Mouse (Mus musculus) heart, embryonic 14.5 days (tissue): ENCODE measurements around the gene Vps53. TPM values are rescaled to one million over a fixed set of nuclear protein-coding genes. Genes with fewer than 3 reads are reported as not detected.
A peak's percentile ranks its signal among the peaks of the same experiment; 100 is the strongest.

Experiments used
- ATAC-seq: fragments of 200-750 bp; cut with Nextera tagmentation; 2 replicates; pipeline ENCODE4 v1.8.0; 2017; ENCODE audit warnings: low read depth, moderate TSS enrichment; ENCODE audit not compliant: insufficient number of reproducible peaks, insufficient read depth, low FRiP score
- H3K27ac ChIP-seq, 2 experiments: fragments of 200-500 bp in 1 of 2; fragments of 300-500 bp in 1 of 2; sonication (generic) in 1 of 2; replicated peaks in 1 of 2; 2 replicates each; pipeline ENCODE4 v1.5.1; 2012 to 2014; ENCODE audit warnings: low read depth in 2 of 2, low read length in 2 of 2, control low read depth in 1 of 2, mild to moderate bottlenecking in 1 of 2, mixed read lengths in 1 of 2; ENCODE audit not compliant: control insufficient read depth in 1 of 2, insufficient read depth in 1 of 2
- H3K27me3 ChIP-seq: fragments of 300-500 bp; sonication (generic); 2 replicates; pipeline ENCODE4 v1.6.1; 2014; ENCODE audit warnings: mild to moderate bottlenecking, low read length, control low read depth; ENCODE audit not compliant: control insufficient read depth, insufficient read depth
- H3K36me3 ChIP-seq: fragments of 300-500 bp; sonication (generic); 2 replicates; pipeline ENCODE4 v1.6.1; 2014; ENCODE audit warnings: mild to moderate bottlenecking, control low read depth, low read length, mixed read lengths; ENCODE audit not compliant: control insufficient read depth, insufficient read depth
- H3K4me1 ChIP-seq, 2 experiments: fragments of 200-500 bp in 1 of 2; fragments of 300-500 bp in 1 of 2; sonication (generic) in 1 of 2; 2 replicates each; pipeline ENCODE4 v1.6.1; 2012 to 2014; ENCODE audit warnings: low read length in 2 of 2, control low read depth in 1 of 2, mixed read lengths in 1 of 2; ENCODE audit not compliant: control insufficient read depth in 2 of 2, insufficient read depth in 2 of 2
- H3K4me2 ChIP-seq: fragments of 300-500 bp; sonication (generic); 2 replicates; pipeline ENCODE4 v1.6.1; 2014; ENCODE audit warnings: mild to moderate bottlenecking, low read length
- H3K4me3 ChIP-seq, 2 experiments: fragments of 200-500 bp in 1 of 2; fragments of 300-500 bp in 1 of 2; sonication (generic) in 1 of 2; 2 replicates each; pipeline ENCODE4 v1.5.1; 2012 to 2014; ENCODE audit warnings: low read length in 2 of 2, mild to moderate bottlenecking in 2 of 2, control low read depth in 1 of 2, low read depth in 1 of 2, moderate library complexity in 1 of 2; ENCODE audit not compliant: control insufficient read depth in 1 of 2, insufficient read depth in 1 of 2
- H3K9ac ChIP-seq: fragments of 300-500 bp; sonication (generic); 2 replicates; pipeline ENCODE4 v1.6.1; 2014; ENCODE audit warnings: mild to moderate bottlenecking, low read length
- H3K9me3 ChIP-seq: fragments of 300-500 bp; sonication (generic); 2 replicates; pipeline ENCODE4 v1.6.1; 2016; ENCODE audit warnings: low read length, control low read depth; ENCODE audit not compliant: control insufficient read depth
- WGBS: fragments of 180-500 bp; shearing (Covaris S2); extraction: QIAGEN DNeasy Blood & Tissue Kit; methylation state at CpG from one replicate; pipeline ENCODE4 v1.1.7; 2014; 5-methylcytosine and 5-hydroxymethylcytosine counted together
- polyA plus RNA-seq: library from polyadenylated mRNA; unstranded; fragments of >200 nt; fragmentation: Nextera tagmentation; extraction: Ambion mirVana; gene quantifications from 2 replicates; pipeline ENCODE4 v1.2.1, GENCODE M21; 2014

The Vps53 gene
- polyA plus RNA-seq, result 31.5 and 32.5 TPM in 2 replicates

DNA sequence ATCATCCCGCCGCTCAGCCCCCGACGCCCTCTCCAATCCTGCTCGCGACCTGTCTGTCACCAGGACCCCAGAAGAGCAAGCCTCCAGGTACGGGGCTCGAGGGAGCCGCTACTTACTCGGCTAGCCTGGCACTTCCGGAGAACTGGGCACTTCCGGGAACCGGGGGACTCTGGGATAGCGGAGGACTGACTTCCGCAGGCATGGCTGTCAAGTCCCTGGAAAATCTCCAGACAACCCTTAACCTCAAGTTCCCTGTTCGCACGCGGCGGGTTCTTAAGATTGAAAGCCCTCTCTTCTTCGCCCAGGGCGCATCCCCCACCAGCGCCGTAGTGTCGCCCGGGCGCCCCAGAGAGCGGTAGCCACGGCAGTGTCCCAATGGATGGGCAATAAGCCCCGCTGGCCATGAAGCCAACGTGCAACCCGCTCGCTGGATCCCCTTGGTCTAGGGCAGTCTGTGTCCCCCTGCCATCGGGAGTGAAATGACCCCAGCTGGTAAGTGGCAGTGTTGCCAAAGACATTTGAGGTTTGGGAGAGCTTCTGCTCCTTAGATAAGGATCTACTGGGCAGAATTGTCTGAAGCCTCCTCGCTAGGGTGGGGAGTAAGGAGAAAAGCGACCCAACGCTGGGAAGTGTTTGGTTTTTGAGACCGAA, at the start of gene Vps53, which contains the start of gene Fam57a:
TSS of gene Vps53 (minus strand) at position 153 of the 651 bp plus-strand sequence.
TSS of gene Fam57a (plus strand) at position 177 of the 651 bp plus-strand sequence.
- Histone ChIP-seq H3K27me3 (no peaks in the 10 kb centered on the region), H3K4me2 (peak within 1 kb of the TSS; percentile 95), H3K9me3 (no peaks in the 10 kb centered on the region), H3K36me3 (0 out of 2 replicates have a peak, but pooled peaks cover 6% of the 10 kb centered on the region), H3K4me1 (peaks cover 2 to 13% of the 10 kb centered on the region in 2 experiments), H3K27ac (peak within 1 kb of the TSS; percentile 44 to 60), H3K9ac (peak within 1 kb of the TSS; percentile 79), H3K4me3 (peak within 1 kb of the TSS; percentile 65 to 85)
- peak; percentile 88 for ATAC-seq
- under 1% methylated on average over 37 of the region's 37 CpGs for WGBS

DNA sequence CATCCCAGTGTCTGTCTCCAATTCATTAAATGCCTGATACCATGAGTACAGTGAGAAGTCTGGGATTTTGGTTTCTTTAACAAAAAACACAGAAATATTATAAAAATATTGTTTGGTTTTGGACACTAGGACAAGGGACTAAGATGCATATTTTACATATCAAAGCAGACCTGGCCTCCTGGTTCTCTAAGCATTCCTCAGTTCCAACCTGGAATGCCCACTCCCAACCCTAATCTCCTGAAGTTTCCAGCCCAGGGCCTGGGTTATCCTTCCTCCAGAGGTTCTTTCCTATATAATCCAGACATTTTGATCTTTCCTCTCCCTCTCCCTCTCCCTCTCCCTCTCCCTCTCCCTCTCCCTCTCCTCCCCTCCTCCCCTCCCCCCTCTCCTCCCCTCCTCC, 45.6 kb upstream of the Vps53 start:
- Histone ChIP-seq H3K4me2 (no peak overlapping the region), H3K27me3 (no peaks in the 10 kb centered on the region), H3K4me3 (no peak overlapping the region), H3K36me3 (peaks cover 49% of the 10 kb centered on the region), H3K9me3 (no peaks in the 10 kb centered on the region), H3K27ac (no peak overlapping the region), H3K4me1 (no peaks in the 10 kb centered on the region), H3K9ac (no peak overlapping the region)
- ATAC-seq, result no peak

DNA sequence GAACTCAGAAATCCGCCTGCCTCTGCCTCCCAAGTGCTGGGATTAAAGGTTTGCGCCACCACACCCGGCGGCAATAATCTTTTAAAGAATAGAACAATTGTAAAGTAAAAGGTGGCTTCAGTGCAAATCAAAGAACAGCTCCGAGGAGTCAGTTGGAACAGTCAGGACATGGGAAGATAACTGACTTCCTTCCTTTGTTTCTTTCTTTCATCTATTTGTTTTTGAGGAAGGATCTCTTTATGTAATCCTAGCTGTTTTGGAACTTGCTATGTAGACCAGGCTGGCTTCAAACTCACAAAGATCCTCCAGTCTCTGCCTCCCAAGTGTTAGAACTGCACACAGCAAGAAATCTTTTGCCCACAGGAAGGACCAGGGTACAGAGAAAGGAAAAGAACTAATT, 45.2 kb upstream of the Vps53 start:
- no peak for ATAC-seq
- Histone ChIP-seq H3K4me1 (no peaks in the 10 kb centered on the region), H3K4me3 (no peak overlapping the region), H3K27me3 (no peaks in the 10 kb centered on the region), H3K36me3 (peaks cover 54% of the 10 kb centered on the region), H3K4me2 (no peak overlapping the region), H3K27ac (no peak overlapping the region), H3K9me3 (no peaks in the 10 kb centered on the region), H3K9ac (no peak overlapping the region)
- 87% methylated on average over 5 of the region's 5 CpGs for WGBS

DNA sequence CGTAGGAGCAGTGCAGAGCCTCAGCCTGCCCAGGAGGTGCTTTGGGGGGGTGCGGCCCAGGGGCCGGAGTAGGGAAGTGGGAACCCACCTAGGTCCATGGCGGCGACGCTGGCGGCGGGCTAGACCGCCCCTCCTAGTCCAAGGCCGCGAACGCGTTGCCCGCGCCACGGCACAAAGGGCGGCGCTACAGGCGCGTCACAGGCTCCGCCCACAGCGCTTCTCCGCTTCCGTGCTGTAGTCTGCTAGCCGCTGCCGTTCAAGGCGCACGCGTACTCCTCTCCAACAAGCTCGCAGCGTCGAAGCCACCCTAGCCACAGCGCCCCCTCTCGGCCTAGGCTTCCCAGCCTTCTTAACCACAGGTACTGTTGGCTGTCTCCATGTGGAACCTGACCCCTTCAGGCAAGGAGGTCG, 37.9 kb upstream of the Vps53 start, which contains the start of the genes Dbil5 and Gemin4:
TSS of gene Dbil5 (plus strand) at position 219 of the 411 bp plus-strand sequence.
TSS of gene Gemin4 (minus strand) at position 275 of the 411 bp plus-strand sequence.
- Histone ChIP-seq H3K4me1 (peaks cover 2 to 7% of the 10 kb centered on the region in 2 experiments; a peak in 2 of 4 replicates), H3K9me3 (no peaks in the 10 kb centered on the region), H3K4me2 (peak within 1 kb of the TSS; percentile 83), H3K36me3 (peaks cover 44% of the 10 kb centered on the region), H3K27me3 (no peaks in the 10 kb centered on the region), H3K9ac (peak within 1 kb of the TSS; percentile 95), H3K27ac (peak within 1 kb of the TSS; percentile 60 to 92), H3K4me3 (peak within 1 kb of the TSS; percentile 72 to 92)
- ATAC-seq, result peak; percentile 95
- WGBS, result under 1% methylated on average over 35 of the region's 35 CpGs

- Histone ChIP-seq H3K4me2 (peak overlapping the region; percentile 83), H3K4me1 (peaks cover 2 to 7% of the 10 kb centered on the region in 2 experiments; a peak in 2 of 4 replicates), H3K27ac (peak overlapping the region; percentile 60 to 92), H3K9me3 (no peaks in the 10 kb centered on the region), H3K9ac (peak overlapping the region; percentile 95), H3K4me3 (peak overlapping the region; percentile 72 to 92), H3K27me3 (no peaks in the 10 kb centered on the region), H3K36me3 (peaks cover 47% of the 10 kb centered on the region)
- peak; percentile 59; the same call in 1 of the 2 replicates for ATAC-seq
- 2% methylated on average over 33 of the region's 33 CpGs for WGBS
Measured at GRCm38 (mm10) chr11:76216681-76217389, 37.4 kb upstream of the Vps53 start.

DNA sequence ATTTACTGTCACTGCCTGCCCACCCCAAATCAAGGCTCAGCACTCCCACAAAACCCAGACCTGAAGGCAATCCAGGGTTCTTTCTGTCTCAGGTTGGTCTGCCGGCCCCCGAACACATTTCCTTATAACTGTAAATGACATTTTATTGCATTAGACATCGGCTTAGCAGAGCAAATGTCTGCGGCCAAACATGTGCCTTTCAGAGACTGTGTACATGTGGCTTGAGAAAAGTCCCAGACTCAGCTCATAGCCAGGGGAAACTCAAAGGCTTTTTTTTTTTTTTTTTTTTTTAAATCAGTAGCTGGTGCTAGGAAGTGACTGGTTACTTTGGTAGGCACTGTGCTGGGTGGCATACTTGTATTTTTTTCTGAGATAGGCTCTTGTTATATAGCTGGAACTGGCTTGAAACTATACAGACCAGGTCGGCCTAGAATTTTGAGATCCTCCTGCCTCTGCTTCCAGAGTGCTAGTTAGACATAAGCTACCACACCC, 36.6 kb upstream of the Vps53 start:
- WGBS, result 94% methylated on average over 5 of the region's 5 CpGs
- H3K4me3 ChIP-seq, result peak overlapping the region in 1 of 2 experiments; percentile 92; a peak in 1 of 4 replicates
- H3K27me3 ChIP-seq, result no peaks in the 10 kb centered on the region
- no peaks in the 10 kb centered on the region for H3K9me3 ChIP-seq
- peak overlapping the region; percentile 83 for H3K4me2 ChIP-seq
- H3K36me3 ChIP-seq, result peaks cover 42% of the 10 kb centered on the region
- peak overlapping the region; percentile 95 for H3K9ac ChIP-seq
- no peak overlapping the region for H3K27ac ChIP-seq
- peaks cover 2 to 7% of the 10 kb centered on the region in 2 experiments; a peak in 2 of 4 replicates for H3K4me1 ChIP-seq
- no peak for ATAC-seq

- WGBS, result 93% methylated on average over 2 of the region's 2 CpGs
- peaks cover 39% of the 10 kb centered on the region for H3K36me3 ChIP-seq
- H3K27ac ChIP-seq, result no peak overlapping the region
Measured at GRCm38 (mm10) chr11:76215011-76215410, 35.6 kb upstream of the Vps53 start.

More at GRCm38 (mm10) chr11:76215011-76215410, 35.6 kb upstream of the Vps53 start:
- no peaks in the 10 kb centered on the region for H3K9me3 ChIP-seq
- H3K9ac ChIP-seq, result no peak overlapping the region
- no peak overlapping the region for H3K4me2 ChIP-seq
- no peak overlapping the region for H3K4me3 ChIP-seq
- ATAC-seq, result no peak
- no peaks in the 10 kb centered on the region for H3K27me3 ChIP-seq
- peaks cover 2 to 7% of the 10 kb centered on the region in 2 experiments; a peak in 2 of 4 replicates for H3K4me1 ChIP-seq
